Mouse (Mus musculus): ENCODE data around the gene Lrmda.

- TF ChIP-seq EP300 (IDR thresholded peaks at IDR 0.05; ENCODE audit: insufficient read depth, low read depth, low read length) (no peak), POLR2A (IDR thresholded peaks at IDR 0.05; ENCODE audit: insufficient read depth, low read depth, low read length) (0 out of 2 replicates have a peak, but pooled peaks have one; percentile 27), CTCF (IDR thresholded peaks at IDR 0.05) (no peak)
Observed at GRCm38 (mm10) chr14:22019949-22020845, 685 bp downstream of the Lrmda start.

All from heart, adult 2 months (tissue).